Mouse (Mus musculus): ENCODE results near the gene Gm20721.

GRCm38 (mm10) chr2:174340229-174340892 is 6.2 kb downstream of the Gm20721 start:
- no peak for TF ChIP-seq CTCF (IDR thresholded peaks at IDR 0.05; ENCODE audit: low read depth)
- no peak for TF ChIP-seq EP300 (IDR thresholded peaks at IDR 0.05; ENCODE audit: low read depth)
